Mouse (Mus musculus): ENCODE data around the gene C2cd2.
"Not testable (repeated sequence)": the region's sequence is repeated elsewhere in the genome, so short reads cannot be mapped to it uniquely, and the experiment has no call there.

Gene C2cd2

DNA sequence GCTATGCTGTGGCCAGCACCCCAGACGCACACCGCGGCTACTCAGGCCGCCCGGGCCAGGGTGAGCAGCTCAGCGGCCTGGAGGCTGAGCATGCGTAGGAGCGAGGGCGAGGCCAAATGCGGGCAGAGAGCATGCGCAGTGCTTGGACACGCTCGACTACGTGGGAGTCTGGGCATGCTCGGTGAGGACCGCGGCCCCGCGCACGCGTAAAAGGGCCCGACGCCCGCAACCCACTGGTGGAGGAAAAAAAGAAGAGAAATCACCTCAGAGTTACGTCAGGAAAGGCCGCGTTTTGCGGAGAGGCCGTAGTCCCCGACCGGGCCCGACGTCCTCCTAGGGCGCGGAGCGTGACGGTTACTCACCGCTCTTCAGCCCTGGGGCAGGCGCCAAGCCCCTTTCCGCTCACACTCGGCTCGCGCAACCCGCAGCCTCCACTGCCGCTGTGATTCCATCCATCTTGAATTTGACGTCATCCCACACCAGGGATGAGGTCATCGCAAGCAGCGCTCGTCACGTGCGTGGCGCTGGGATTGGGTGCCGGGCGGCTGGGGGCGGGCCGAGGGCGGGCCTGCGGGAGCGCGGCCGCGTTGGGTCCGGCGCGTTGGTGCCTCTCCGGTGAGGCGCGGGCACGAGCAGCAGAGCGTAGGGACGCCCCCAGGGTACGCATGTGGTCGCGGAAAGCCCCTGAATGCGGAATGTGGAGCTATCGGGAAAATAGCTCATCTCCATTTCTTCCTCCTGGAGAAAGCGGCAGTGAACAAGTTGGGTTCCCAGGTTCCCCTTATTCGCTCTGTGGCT lies at the start of gene C2cd2, which contains the start of gene Zbtb21:
TSS of gene C2cd2 (minus strand) at position 448 of the 798 bp plus-strand sequence.
TSS of gene Zbtb21 (minus strand) at position 472 of the 798 bp plus-strand sequence.
- peak; percentile 96 for DNase-seq (ENCODE audit: low spot score in 2 of 2)

DNA sequence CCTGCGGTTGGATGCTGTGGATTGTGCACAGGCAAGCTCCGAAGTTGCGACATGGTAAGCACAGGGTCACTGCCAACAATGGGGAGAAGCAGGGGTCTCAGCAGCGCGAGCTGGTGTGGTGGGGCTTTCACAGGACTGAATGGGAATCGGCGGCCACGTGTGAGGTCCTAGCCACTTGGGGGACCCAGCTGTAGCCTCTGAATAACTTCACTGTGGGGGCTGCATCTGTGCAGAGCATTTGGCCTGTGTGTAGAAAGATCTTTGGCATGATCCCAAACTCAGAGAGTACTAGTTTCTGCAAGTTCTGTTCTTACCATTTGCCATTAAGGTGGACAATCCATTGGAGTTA lies 35.0 kb upstream of the C2cd2 start:
- not testable (repeated sequence) for DNase-seq (ENCODE audit: low spot score in 2 of 2)

DNA sequence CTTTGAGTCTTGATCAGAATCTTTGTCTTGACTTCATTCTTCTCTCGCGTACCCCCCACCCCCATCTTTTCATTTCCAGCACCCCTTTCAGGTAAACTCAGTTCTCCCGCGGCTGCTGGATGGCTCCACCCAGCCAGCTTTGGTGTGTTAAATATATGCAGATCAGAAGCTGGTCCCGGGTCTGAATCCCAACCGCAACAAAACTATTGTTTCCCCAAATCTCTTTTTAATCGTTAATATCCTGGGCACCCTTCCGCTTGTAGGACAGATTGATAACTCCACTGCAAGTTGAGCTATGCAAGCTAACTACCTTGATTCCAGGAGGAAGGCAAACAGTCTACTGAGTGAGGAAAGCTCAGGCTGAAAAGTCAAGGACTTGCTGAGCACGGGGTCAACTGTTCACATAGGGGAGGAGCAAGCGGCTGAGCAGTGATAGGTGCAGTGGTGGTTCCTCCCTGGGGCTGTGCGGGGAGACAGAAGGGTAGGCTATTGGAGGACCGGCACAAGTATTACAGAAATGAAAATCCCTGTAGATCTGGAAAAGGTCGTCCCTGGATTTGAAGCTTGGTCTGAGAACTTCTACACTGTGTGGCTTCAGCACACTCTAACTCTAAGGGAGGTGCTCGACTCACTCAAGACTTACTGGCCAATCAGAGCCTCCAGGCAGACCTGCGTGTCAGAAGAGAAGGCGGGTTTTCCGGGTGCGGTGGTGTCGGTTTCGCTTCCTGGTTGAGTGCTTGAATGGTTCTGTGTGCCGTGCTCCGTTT lies 34.4 kb upstream of the C2cd2 start, which contains the start of gene B230307C23Rik:
TSS of gene B230307C23Rik (plus strand) at position 700 of the 767 bp plus-strand sequence.
- DNase-seq (ENCODE audit: low spot score in 2 of 2) = peak; percentile 78 to 82

DNA sequence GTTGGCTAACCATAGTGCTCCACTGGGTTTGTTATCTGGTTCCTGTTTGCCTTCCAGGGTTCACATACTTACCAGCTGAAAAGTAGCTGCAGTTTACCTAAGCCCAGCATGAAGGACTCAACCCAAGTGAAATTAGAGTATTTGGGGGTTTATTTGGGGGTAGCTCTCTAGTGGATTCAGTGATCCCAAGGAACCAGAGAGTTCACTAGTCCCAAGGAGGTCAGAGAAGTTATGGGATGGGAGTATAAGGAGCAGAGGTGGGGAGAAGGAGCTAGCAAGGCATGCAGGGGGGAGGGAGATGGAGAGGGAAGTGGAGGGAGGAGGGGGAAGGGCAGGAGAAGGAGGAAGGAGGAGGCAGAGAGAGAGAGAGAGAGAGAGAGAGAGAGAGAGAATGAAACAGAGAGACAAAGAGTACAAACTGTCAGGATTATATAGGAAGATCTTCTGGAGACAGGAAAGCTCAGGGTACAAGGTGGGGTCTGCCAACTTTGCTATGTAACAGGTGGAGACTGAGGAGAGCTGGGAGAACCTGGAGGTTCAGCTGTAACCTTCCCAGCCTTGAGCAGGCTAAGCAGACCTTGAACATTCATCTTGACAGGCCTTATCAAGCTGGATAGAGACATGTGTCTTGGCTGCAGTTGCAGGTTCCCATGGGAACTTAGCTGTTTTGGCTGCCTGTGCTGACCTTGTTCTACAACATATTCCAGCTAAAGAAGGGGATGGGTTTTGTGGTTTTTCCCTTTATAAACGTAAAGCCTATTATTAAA lies 33.6 kb upstream of the C2cd2 start:
- no peak for DNase-seq (ENCODE audit: low spot score in 2 of 2)

DNA sequence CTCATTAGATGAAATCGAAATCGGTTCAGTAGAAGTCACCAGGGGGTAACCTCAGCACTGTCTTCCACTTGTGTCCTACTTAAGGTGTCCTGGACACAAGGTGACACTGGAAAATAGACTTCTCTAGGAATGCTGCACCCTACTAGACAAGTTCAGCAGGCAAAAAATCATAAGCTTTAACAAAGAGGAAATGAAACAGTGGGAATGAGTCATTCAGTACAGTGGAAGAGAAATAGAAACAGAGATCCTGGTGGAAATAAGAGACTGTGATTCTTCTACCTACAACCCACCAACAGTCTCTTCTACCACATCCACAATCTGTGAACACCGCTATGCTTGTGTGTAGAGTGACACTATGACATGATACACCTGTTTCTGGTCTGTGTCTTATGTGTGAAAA lies 30.1 kb upstream of the C2cd2 start:
- DNase-seq (ENCODE audit: low spot score in 2 of 2) = not testable (repeated sequence)

DNA sequence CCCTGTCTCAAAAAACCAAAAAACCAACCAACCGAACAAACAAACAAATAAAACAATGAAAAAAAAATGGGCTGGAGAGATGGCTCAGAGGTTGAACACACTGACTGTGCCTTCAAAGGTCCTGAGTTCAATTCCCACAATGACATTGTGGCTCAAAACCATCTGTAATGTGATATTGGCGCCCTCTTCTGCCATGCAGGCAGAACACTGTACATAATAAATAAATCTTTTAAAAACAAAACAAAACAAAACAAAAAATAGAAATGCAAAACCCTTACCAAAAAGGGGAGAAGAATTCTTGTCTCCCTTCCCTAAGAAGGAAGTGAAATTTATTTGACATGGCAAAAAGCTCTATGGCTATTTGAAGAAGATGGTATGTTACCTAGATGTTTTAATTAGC lies 29.1 kb upstream of the C2cd2 start:
- no peak for DNase-seq (ENCODE audit: low spot score in 2 of 2)

DNA sequence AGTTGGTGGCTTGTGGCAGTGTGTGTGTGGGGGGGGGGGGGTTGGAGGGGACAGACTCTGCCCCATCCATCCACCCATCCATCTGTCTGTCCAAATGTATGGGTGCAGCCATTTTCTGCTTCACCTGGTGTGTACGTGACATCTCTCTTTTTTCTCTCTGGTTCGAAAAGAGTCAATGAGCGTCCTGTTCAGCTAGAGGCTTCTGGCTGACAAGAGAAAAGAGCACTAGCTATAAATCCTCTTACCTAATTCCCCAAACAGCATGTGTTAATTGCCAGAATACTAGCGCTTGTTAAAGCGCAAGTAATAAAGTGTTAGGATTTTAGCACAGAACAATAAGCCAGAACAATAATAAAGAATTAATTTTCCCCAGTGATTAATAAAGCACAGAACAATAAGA lies 22.2 kb upstream of the C2cd2 start:
- no peak for DNase-seq (ENCODE audit: low spot score in 2 of 2)

DNA sequence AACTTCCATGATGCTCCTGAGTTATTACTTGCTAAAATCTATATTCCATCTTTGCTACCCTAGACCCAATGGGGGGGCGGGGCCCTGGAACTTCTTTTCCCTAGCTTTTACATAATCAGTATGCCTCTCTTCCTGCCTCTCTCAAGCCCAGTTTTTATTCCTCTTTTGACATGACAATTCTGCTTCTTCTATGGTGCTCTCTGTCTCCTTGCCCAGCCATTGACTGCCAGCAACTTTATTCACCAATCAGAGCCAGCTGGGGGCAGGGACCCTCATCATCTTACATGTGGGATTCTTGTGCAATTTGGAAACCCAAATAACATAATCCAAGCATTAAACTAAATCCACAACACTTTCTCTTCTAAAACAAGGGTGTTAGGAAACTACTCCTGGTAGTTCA lies 19.0 kb upstream of the C2cd2 start:
- DNase-seq (ENCODE audit: low spot score in 2 of 2) = no peak

DNA sequence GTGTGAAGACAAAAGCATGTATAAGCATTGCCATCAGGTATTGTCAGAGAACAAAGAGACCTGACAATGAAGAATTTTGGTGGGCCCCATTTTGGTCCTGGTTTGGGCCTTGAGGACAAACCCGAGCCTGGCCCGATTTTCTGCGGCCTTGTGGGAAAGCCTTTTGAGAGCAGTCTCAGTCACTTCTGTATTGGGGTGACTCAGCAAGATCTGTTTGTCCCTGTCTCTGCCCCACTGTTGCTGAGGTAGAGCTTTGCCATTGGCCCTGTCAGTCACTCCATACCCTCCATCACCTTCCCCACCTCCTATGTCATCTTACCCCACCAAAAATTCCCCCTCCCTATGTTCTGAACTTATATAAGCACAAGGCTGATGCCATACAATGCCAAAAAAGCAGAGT lies 15.3 kb upstream of the C2cd2 start:
- no peak for DNase-seq (ENCODE audit: low spot score in 2 of 2)

DNA sequence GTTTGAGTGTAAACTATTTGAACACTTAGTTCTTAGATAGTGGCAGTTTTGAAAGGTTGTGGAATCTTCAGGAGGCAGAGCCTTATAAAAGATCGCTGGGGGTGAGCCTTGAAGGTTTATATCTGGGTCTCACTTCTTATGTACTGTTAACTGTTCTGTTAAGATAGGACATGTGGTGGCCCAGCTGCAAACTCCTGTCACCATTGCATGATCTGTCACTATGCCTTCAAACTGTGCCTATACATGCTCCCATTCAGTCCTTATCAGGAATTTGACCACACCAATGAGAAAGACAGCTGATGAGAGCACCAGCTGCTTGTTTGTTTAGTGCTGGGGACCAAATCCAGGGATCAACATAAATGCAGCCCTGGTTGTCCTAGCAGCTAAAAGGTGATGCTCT lies 14.9 kb upstream of the C2cd2 start:
- no peak for DNase-seq (ENCODE audit: low spot score in 2 of 2)

DNA sequence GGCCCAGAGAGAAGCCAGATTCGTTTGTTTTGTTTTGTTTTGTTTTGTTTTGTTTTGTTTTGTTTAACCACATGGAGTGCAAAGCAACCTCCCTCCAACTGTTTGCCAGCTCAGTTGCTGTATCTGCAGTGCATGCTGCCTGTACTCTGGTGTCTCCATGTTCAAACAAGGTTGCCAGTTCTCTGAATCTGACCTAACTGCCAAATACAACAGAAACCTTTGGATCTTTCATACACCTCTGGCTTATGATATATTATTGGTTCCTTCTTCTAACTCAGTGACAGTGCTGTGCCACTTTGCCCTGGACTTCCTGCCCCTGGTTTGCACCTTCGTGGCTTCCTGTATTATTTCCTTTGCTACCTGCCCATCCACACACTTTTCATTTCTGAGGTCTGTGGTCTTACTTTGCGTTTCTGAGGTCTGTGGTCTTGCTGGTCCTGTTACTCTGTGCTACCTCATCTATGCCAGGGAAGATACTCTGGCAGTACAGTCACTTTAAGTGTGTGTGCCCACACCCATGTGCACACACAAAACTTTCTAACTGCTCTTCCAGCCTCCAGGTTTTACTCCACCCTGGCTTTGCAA lies 1.6 kb upstream of the C2cd2 start:
- no peak for DNase-seq (ENCODE audit: low spot score in 2 of 2)

DNA sequence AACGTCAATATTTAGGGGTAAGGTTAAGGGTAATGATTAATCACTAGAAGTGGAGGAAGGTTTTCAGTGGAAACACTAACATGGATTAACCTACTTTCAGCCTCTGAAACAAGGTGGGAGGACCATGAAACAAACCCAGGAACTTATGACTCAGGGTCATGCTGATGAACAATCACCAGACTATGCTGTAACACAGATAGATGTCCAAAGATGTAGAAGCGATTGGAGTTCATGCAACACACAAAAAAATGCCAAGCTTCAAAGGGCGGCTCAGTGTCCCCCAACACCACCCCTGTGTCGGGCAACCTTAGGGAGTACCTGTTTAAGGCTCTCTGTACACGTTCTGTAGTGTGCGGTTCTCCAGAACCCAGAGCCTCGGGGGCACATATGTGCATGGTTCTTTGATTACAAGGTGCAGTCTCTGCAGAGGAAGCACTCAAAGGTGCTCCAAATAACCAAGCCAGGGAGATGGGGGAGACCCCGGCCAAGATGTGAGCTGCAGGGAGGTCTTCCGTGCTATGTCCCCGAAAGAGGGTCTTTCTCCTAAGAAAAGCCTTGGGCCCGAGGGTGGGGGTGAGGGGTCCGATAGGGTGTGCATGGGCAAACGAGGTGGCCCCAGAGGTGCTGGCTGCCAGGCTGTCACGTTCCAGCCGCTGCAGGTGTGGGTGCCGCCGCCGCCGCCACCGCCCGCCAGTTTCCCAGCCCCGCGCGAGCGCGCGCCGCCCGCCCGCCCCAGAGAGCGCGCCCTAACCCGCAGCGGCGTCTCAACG lies 832 bp downstream of the C2cd2 start:
- peak in 1 of 2 experiments; percentile 64 for DNase-seq (ENCODE audit: low spot score in 2 of 2)

DNA sequence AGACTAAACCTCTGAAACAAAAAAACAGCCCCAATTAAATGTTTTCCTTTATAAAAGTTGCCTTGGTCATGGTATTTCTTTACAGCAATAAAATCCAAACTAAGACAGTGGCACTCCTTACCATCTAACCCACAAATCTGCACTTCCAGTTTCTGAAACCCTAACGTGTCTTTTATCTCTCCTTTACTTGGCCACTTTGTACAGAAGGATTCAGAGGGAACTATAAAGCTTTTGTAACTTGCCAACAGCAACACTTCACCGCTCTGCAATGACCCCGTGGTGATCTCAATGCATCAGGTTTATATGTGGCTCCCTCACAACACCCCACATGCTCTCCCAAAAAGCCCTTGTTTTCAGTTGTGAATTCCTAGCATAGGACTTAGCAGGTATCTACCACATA lies 2.0 kb downstream of the C2cd2 start:
- no peak for DNase-seq (ENCODE audit: low spot score in 2 of 2)

DNA sequence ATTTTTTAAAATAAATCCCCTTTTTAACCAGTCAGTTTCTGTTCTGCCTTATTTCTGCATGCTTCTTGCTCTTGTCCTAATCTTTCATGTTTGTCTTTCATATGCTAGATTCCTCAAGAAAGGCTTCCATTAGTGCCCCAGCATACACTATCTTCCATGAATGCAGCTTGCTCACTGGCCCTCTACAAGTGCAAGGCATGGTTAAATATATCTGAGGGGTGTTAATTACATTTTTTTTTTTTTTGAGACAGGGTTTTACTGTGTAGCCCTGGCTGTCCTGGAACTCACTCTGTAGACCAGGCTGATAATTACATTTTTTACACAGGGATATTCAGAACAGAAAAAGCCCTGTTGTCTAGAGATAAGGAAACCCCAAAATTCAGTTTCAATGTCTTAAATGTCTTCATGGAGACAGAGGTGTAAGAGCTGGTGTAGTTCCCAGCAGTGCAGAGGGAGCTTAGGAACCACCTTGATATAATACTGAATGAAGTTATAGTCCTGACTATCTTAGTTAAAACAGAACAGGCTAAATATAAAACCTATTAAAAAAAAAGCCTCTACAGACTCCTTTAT lies 3.9 kb downstream of the C2cd2 start:
- no peak for DNase-seq (ENCODE audit: low spot score in 2 of 2)

DNA sequence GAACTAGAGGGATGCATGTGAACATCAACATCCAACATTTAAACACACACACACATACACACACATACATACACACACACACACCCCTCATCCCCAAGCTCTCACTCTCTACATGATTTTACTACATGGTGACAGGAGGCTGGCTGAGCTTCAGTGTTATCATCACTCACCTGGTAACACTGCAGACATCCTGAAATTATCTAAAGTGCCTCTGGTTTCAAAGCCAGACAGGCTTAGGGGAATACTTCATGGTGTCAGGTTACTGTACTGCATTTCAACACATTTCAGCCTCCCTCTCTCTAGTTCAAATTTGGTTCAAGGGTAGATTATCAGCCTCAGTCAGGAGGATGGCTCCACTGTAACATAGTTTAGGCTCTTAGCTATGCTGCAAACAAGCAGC lies 4.8 kb downstream of the C2cd2 start:
- no peak for DNase-seq (ENCODE audit: low spot score in 2 of 2)

DNA sequence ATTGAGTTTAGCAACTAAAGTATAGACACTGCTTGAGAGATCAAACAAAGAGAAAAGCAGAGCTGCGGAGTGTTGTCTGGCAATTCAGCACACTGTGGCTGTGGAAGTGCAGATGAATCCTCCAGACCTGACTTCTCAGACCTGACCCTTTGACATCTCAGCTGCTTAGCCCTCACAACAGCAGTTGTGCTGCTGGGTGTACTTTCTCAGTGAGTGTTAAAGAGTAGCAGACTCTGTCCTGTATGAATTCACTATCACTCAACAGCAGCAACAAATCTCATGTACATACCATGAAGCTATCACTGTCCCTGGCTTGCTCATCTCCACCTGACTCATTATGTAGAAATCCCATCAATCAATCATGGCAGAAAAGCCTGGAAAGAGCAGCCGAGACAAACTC lies 6.4 kb downstream of the C2cd2 start:
- DNase-seq (ENCODE audit: low spot score in 2 of 2) = no peak

DNA sequence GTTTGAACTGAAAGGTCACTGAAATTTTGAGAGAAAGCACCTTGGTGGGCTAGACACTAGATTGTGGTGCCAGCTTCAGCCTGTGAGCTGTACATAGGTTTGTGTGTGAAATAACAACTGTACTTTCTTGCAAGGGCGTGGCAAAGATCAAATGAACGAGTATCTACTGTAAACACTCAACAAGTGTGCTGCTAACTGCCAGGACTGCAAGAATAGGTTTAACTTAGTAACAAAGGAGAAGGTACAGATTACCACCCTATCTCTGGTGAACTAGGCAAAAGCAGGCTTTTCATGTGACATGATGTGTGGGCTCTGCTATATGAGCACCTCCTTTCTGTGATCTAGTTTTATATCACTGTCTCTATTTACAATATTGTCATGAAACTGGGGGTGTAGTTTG lies 9.1 kb downstream of the C2cd2 start:
- DNase-seq (ENCODE audit: low spot score in 2 of 2) = no peak

DNA sequence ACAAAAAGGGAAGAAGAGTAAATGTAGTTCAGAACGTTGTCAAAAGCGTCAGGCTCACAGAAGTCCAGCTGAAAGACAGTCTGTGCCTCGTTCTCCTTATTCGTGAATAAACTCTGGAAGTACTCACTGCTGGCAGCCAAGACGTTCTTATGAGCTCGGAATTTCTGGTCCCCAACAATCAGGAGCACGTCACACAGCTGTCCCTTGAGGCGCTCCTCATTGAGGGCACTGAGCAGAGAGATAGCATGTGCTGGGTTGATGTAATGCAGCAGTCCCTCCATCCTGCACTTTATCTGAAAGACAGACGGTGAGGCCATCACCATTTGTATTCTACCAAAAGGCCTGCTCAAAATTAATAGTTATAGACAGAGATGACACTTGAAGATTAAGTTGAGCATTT lies 9.6 kb downstream of the C2cd2 start:
- DNase-seq (ENCODE audit: low spot score in 2 of 2) = no peak

DNA sequence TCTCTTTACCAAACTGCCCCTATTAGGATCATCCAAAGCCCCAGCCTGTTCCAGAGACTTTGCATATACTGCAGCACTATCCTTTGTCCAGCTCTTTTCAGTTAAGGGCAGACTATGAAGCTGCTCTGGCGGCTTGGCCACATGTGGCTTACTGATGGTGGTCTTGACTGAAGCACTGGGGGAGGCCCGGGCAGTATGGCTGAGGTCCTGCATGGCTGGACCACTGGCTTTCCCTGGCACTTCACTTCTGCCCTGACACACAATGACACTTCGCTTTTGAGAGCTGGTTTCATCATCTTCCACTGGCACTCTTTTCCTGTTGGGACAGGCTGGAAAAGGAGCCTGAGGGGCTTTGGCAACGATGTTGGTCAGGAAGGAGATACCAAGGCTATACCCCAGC lies 10.0 kb downstream of the C2cd2 start:
- no peak for DNase-seq (ENCODE audit: low spot score in 2 of 2)

DNA sequence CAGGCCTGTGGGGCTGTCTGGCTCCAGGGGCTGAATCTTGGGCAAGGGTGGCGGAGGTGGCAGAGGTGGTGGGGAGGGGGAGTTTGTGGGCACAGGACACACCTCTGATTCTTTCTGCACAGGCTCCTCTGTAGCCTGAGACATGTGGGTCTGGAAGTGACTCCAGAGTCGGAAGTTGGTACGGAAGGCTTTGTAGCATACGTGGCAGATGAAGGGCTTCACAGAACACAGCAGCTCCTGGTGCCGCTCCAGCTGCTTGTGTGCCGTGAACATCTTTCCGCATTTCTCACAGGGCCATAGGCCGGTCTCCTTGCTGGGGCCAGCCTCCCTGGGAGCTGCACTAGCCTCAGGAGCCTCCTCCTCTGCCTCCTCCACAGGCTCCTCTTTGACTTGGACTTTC lies 12.3 kb downstream of the C2cd2 start:
- no peak for DNase-seq (ENCODE audit: low spot score in 2 of 2)

DNA sequence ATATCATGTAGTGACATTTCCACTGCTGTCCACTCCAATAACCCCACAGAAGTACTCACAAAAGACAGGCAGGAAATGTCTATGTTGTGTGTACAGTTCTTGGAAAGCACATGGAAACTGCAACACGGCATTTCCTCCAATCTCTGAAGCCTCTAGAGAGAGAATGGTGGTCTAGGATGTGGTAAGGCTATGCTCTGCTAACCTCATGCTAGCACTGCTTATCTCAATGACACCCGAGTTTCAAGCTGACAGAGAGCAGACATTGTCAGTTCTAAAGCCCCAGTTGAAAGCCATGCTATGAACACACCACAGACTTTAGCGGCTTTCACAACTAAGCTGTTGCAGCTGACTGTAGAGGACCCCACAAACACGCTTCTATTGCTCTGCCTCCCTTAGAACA lies 13.6 kb downstream of the C2cd2 start:
- peak in 1 of 2 experiments; percentile 1 for DNase-seq (ENCODE audit: low spot score in 2 of 2)

Data from frontal cortex, postnatal 10 days (tissue).